Mouse (Mus musculus): ENCODE data around the gene Yy1.

GRCm38 (mm10) chr12:108835840-108836409 is 43.2 kb downstream of the Yy1 start, which contains the start of the genes Slc25a29 and Slc25a47:
- TF ChIP-seq CTCF (IDR thresholded peaks at IDR 0.05; ENCODE audit: low read depth, low read length) (no peak), TAL1 (conservative IDR thresholded peaks at IDR 0.05; ENCODE audit: low read depth, low read length) (no peak), POLR2AphosphoS5 (IDR thresholded peaks at IDR 0.05; ENCODE audit: insufficient replicate concordance, low read depth, low read length) (no peak), GATA1 (IDR thresholded peaks at IDR 0.05; ENCODE audit: borderline replicate concordance, low read length) (no peak)

Measured in G1E (cell line).